Mouse (Mus musculus): ENCODE measurements at regions not wholly inside any gene's neighbourhood (a gene's known extent, or its start where the extent isn't known, plus 50 kb on each side); places are given as distances from the start of the nearest gene placed in this dataset.

- DNase-seq (ENCODE audit: low spot score) (no peak), ATAC-seq (ENCODE audit: insufficient read depth, low read depth) (no peak)
- no peaks in the 10 kb centered on the region for H3K4me1 ChIP-seq (ENCODE audit: control insufficient read depth, insufficient read depth)
- no peak overlapping the region for H3K9ac ChIP-seq (replicated peaks; ENCODE audit: low read depth, low read length)
- no peak overlapping the region for H3K4me3 ChIP-seq (ENCODE audit: low read depth, low read length)
- no peaks in the 10 kb centered on the region for H3K9me3 ChIP-seq (replicated peaks; ENCODE audit: control insufficient read depth, low read length)
- TF ChIP-seq CTCF (IDR thresholded peaks at IDR 0.05; ENCODE audit: low read depth) (no peak), EP300 (IDR thresholded peaks at IDR 0.05; ENCODE audit: low read depth) (no peak)
- H3K36me3 ChIP-seq (replicated peaks; ENCODE audit: control insufficient read depth, insufficient read depth, low read length): no peaks in the 10 kb centered on the region
- H3K4me2 ChIP-seq (ENCODE audit: low read depth, low read length): no peak overlapping the region
- H3K27me3 ChIP-seq (ENCODE audit: control insufficient read depth, insufficient read depth, low read length): no peaks in the 10 kb centered on the region
- 59% methylated on average over 5 of the region's 5 CpGs for WGBS
- H3K27ac ChIP-seq (ENCODE audit: low read depth): no peak overlapping the region
Measured at GRCm38 (mm10) chr8:103451381-103452018, 649.9 kb upstream of the Cdh5 start.

DNA sequence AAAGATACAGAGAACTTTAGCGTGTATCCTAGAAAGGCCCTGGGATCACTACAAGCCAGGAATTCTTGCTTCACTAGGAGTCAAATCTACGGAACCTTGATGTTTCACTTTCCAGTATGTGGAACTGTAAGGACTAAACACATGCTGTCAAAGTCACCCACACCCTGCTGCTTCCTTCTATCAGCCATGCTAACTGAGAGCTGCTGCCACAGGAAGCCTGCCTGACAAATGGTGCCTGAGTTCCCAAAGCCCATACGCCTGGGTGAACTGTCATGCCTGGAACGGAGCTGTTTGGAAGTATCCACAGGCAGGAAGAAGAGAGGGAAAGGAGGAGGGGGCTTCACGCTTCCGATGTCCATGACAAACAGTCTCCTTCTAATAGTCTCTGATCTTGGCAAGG lies 644.2 kb upstream of the Cdh5 start:
- no peak for TF ChIP-seq EP300 (IDR thresholded peaks at IDR 0.05; ENCODE audit: low read depth)
- TF ChIP-seq CTCF (IDR thresholded peaks at IDR 0.05; ENCODE audit: low read depth): no peak
- WGBS: 66% methylated on average over 6 of the region's 6 CpGs

DNA sequence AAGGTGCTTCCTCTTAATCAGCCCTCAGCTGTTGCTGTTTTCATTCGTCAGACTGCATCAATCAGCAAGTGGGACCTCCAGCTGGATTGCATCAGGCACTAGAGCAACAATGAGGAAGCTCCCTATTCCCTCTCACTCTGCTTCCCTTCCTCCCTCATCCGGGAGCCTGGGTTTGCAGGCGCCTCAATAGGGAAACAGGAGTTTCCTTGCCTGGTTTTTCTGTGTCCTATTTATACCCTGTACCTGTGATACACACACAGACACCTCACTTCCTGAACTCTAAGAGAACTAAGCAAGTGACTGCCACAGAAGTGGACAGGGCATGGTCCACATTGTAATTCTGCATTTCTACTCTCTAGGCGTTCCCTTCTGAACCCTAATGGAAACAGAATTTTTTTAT lies 637.9 kb upstream of the Cdh5 start:
- H3K36me3 ChIP-seq (replicated peaks; ENCODE audit: control insufficient read depth, insufficient read depth, low read length): no peaks in the 10 kb centered on the region
- no peaks in the 10 kb centered on the region for H3K4me1 ChIP-seq (ENCODE audit: control insufficient read depth, insufficient read depth)
- WGBS: 27% methylated on average over 4 of the region's 4 CpGs
- no peak overlapping the region for H3K4me3 ChIP-seq (ENCODE audit: low read depth, low read length)
- H3K27me3 ChIP-seq (ENCODE audit: control insufficient read depth, insufficient read depth, low read length): no peaks in the 10 kb centered on the region
- H3K4me2 ChIP-seq (ENCODE audit: low read depth, low read length): no peak overlapping the region
- DNase-seq (ENCODE audit: low spot score): no peak
- ATAC-seq (ENCODE audit: insufficient read depth, low read depth): no peak
- no peak overlapping the region for H3K9ac ChIP-seq (replicated peaks; ENCODE audit: low read depth, low read length)
- H3K27ac ChIP-seq (ENCODE audit: low read depth): no peak overlapping the region
- no peak for TF ChIP-seq CTCF (IDR thresholded peaks at IDR 0.05; ENCODE audit: low read depth)
- no peak for TF ChIP-seq EP300 (IDR thresholded peaks at IDR 0.05; ENCODE audit: low read depth)
- H3K9me3 ChIP-seq (replicated peaks; ENCODE audit: control insufficient read depth, low read length): 0 out of 2 replicates have a peak, but pooled peaks cover 8% of the 10 kb centered on the region

More for the DNA sequence above, 644.2 kb upstream of the Cdh5 start:
- no peaks in the 10 kb centered on the region for H3K36me3 ChIP-seq (replicated peaks; ENCODE audit: control insufficient read depth, insufficient read depth, low read length)
- H3K27me3 ChIP-seq (ENCODE audit: control insufficient read depth, insufficient read depth, low read length): no peaks in the 10 kb centered on the region
- no peaks in the 10 kb centered on the region for H3K4me1 ChIP-seq (ENCODE audit: control insufficient read depth, insufficient read depth)
- H3K27ac ChIP-seq (ENCODE audit: low read depth): no peak overlapping the region
- H3K9ac ChIP-seq (replicated peaks; ENCODE audit: low read depth, low read length): no peak overlapping the region
- H3K4me3 ChIP-seq (ENCODE audit: low read depth, low read length): no peak overlapping the region
- ATAC-seq (ENCODE audit: insufficient read depth, low read depth) (no peak), DNase-seq (ENCODE audit: low spot score) (no peak)
- no peak overlapping the region for H3K4me2 ChIP-seq (ENCODE audit: low read depth, low read length)
- H3K9me3 ChIP-seq (replicated peaks; ENCODE audit: control insufficient read depth, low read length): 0 out of 2 replicates have a peak, but pooled peaks cover 8% of the 10 kb centered on the region

- H3K36me3 ChIP-seq (replicated peaks; ENCODE audit: control insufficient read depth, insufficient read depth, low read length): no peaks in the 10 kb centered on the region
- 90% methylated on average over 2 of the region's 2 CpGs for WGBS
- no peak for TF ChIP-seq EP300 (IDR thresholded peaks at IDR 0.05; ENCODE audit: low read depth)
- no peak for TF ChIP-seq CTCF (IDR thresholded peaks at IDR 0.05; ENCODE audit: low read depth)
- no peaks in the 10 kb centered on the region for H3K27me3 ChIP-seq (ENCODE audit: control insufficient read depth, insufficient read depth, low read length)
- H3K27ac ChIP-seq (ENCODE audit: low read depth): no peak overlapping the region
- H3K9me3 ChIP-seq (replicated peaks; ENCODE audit: control insufficient read depth, low read length): 0 out of 2 replicates have a peak, but pooled peaks cover 8% of the 10 kb centered on the region
- ATAC-seq (ENCODE audit: insufficient read depth, low read depth): no peak
- no peak overlapping the region for H3K4me3 ChIP-seq (ENCODE audit: low read depth, low read length)
- no peaks in the 10 kb centered on the region for H3K4me1 ChIP-seq (ENCODE audit: control insufficient read depth, insufficient read depth)
- DNase-seq (ENCODE audit: low spot score): no peak
- H3K9ac ChIP-seq (replicated peaks; ENCODE audit: low read depth, low read length): no peak overlapping the region
- no peak overlapping the region for H3K4me2 ChIP-seq (ENCODE audit: low read depth, low read length)
Measured at GRCm38 (mm10) chr8:103464777-103465353, 636.6 kb upstream of the Cdh5 start.

- no peaks in the 10 kb centered on the region for H3K27me3 ChIP-seq (ENCODE audit: control insufficient read depth, insufficient read depth, low read length)
- H3K36me3 ChIP-seq (replicated peaks; ENCODE audit: control insufficient read depth, insufficient read depth, low read length): no peaks in the 10 kb centered on the region
- H3K4me1 ChIP-seq (ENCODE audit: control insufficient read depth, insufficient read depth): no peaks in the 10 kb centered on the region
- ATAC-seq (ENCODE audit: insufficient read depth, low read depth): no peak
- no peaks in the 10 kb centered on the region for H3K9me3 ChIP-seq (replicated peaks; ENCODE audit: control insufficient read depth, low read length)
- no peak for DNase-seq (ENCODE audit: low spot score)
- no peak for TF ChIP-seq CTCF (IDR thresholded peaks at IDR 0.05; ENCODE audit: low read depth)
- TF ChIP-seq EP300 (IDR thresholded peaks at IDR 0.05; ENCODE audit: low read depth): no peak
- no peak overlapping the region for H3K4me2 ChIP-seq (ENCODE audit: low read depth, low read length)
- 79% methylated on average over 6 of the region's 6 CpGs for WGBS
- H3K27ac ChIP-seq (ENCODE audit: low read depth): no peak overlapping the region
- no peak overlapping the region for H3K4me3 ChIP-seq (ENCODE audit: low read depth, low read length)
- H3K9ac ChIP-seq (replicated peaks; ENCODE audit: low read depth, low read length): no peak overlapping the region
Measured at GRCm38 (mm10) chr8:103467536-103468160, 633.8 kb upstream of the Cdh5 start.
